Comparison of ENCODE assay signal across 12 mouse cellular contexts in the genomic region with DNA sequence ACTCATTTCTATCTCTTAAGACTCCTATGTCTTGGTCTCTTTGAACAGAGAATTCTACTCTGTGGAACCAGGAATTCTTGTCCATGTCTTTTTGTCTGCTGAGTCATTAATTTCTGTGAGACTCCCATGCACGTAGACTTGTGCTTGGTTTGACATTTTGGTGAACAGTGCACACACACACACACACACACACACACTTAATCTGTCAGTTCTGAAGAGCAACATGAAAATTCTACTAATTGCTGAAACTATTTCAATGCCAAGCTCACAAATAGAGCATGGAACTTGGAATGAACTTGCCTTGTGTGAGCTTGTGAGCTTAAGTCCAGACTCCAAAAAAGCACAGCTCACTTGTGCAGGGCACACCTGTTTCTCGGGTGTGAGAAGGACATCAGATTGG.
"Had no signal": no experiment of that assay in that cellular context is flagged by ENCODE, and none has a peak within 500 bp of the region (broad histone marks: within the 10 kb centered on the region; RNA-seq: fewer than 3 reads in every experiment).

No protein-coding gene starts in this region.

- DNase-seq: left cerebral cortex, postnatal 4 days; liver; liver, embryonic 13.5 days; liver, postnatal 0 days; lung, adult 18-20 months; lung, adult 2 months; lung, embryonic 14.5 days; lung, postnatal 10 days; lung, postnatal 14 days; lung, postnatal 36 days; lung, postnatal 4 days; midbrain, embryonic 14.5 days had no signal
